ENCODE assay signal across 8 mouse cellular contexts in genomic region chr17:25951803-25952623, GRCm38 (mm10). TPM values are rescaled to one million over a fixed set of nuclear protein-coding genes. Genes with fewer than 3 reads are reported as not detected.
A peak's percentile ranks its signal among the peaks of the same experiment; 100 is the strongest.
DNase-seq lines count a peak whose midpoint lies in the region; ATAC-seq and TF ChIP-seq lines count a peak whose summit lies in the region.

TSS of gene A930017K11Rik (minus strand) at chr17:25952565.

- H3K27ac ChIP-seq in thymus, adult 2 months (ENCODE audit: control insufficient read depth, insufficient read depth, low read length): no peak within 1 kb of the TSS
- H3K27ac ChIP-seq in neural tube, embryonic 13.5 days (replicated peaks): no peak within 1 kb of the TSS

- peak within 1 kb of the TSS; percentile 32; the same call in 1 of the 2 replicates for H3K9ac ChIP-seq in neural tube, embryonic 13.5 days

- no peak for TF ChIP-seq CTCF in thymus, adult 2 months (IDR thresholded peaks at IDR 0.05; ENCODE audit: borderline replicate concordance, control insufficient read depth, extremely low read depth, insufficient read depth, low read length, poor library complexity)

- TF ChIP-seq POLR2A in thymus, adult 2 months (IDR thresholded peaks at IDR 0.05; ENCODE audit: control insufficient read depth, extremely low read depth, insufficient read depth, low read length, poor library complexity): no peak

- 6% methylated on average over 58 of the region's 58 CpGs for WGBS in thymus, adult 2 months
- 1% methylated on average over 58 of the region's 58 CpGs for WGBS in neural tube, embryonic 13.5 days

- no peak for ATAC-seq in neural tube, embryonic 13.5 days (ENCODE audit: low read depth)

- H3K4me1 ChIP-seq in thymus, adult 2 months (replicated peaks; ENCODE audit: control insufficient read depth, insufficient read depth, low read length): no peaks in the 10 kb centered on the region
- peaks cover 13% of the 10 kb centered on the region for H3K4me1 ChIP-seq in neural tube, embryonic 13.5 days (replicated peaks)

- no peaks in the 10 kb centered on the region for H3K9me3 ChIP-seq in neural tube, embryonic 13.5 days

- no peak within 1 kb of the TSS for H3K4me3 ChIP-seq in thymus, adult 2 months (ENCODE audit: control insufficient read depth, insufficient read depth, low read length)
- peak within 1 kb of the TSS; percentile 31 for H3K4me3 ChIP-seq in neural tube, embryonic 13.5 days

- peak within 1 kb of the TSS; percentile 52 for H3K4me2 ChIP-seq in neural tube, embryonic 13.5 days

- H3K27me3 ChIP-seq in thymus, adult 2 months (ENCODE audit: control insufficient read depth, insufficient read depth, low read length): peaks cover 13% of the 10 kb centered on the region
- peaks cover 48% of the 10 kb centered on the region for H3K27me3 ChIP-seq in neural tube, embryonic 13.5 days

- H3K36me3 ChIP-seq in thymus, adult 2 months (ENCODE audit: control insufficient read depth, insufficient read depth, low read length): no peaks in the 10 kb centered on the region
- H3K36me3 ChIP-seq in neural tube, embryonic 13.5 days: no peaks in the 10 kb centered on the region

- peak; percentile 18 to 23 for DNase-seq in adrenal gland, postnatal 36 days
- DNase-seq in adrenal gland, adult 8-10 months: no peak
- peak; percentile 26 for DNase-seq in thymus, postnatal 4 days
- DNase-seq in thymus, adult 2 months: no peak
- peak; percentile 38 to 65 for DNase-seq in kidney, postnatal 36 days
- no peak for DNase-seq in T-cell, adult 2 months (ENCODE audit: low spot score)
- DNase-seq in left cerebral cortex, adult 18-20 months (ENCODE audit: low spot score in 2 of 2): no peak

RNA-seq across cellular contexts. Expression of gene A930017K11Rik, which starts in this region (rescaled TPM):
- not detected for total RNA-seq in adrenal gland, postnatal 36 days (2021)
- not detected for total RNA-seq in adrenal gland, adult 8-10 months (2022)
- 0.06 and 0.19 TPM in 2 replicates for polyA plus RNA-seq in thymus, adult 2 months (2012; rRNA removed)
- 0.22 and 0.34 TPM in 2 replicates for polyA plus RNA-seq in neural tube, embryonic 13.5 days (2015; fragmentation: Nextera tagmentation; extraction: Ambion mirVana)
- under 1 TPM; 0.37 to 0.65 TPM for total RNA-seq in left cerebral cortex, adult 18-20 months (2021)

Comparison
In these comparisons a context has a peak if more than half of its experiments do, and no peak if none do; other contexts are left out.
1. DNase-seq: peak in thymus, postnatal 4 days (single experiment) and kidney, postnatal 36 days (2 of 2); none in adrenal gland, adult 8-10 months (single experiment), thymus, adult 2 months (single experiment), T-cell, adult 2 months (single experiment) and left cerebral cortex, adult 18-20 months (0 of 2).
2. Peak in DNase-seq in adrenal gland, postnatal 36 days; RNA of the gene not detected or under 1 TPM.